Mouse (Mus musculus) hindbrain, embryonic 13.5 days (tissue): ENCODE results near the gene Ccdc73. TPM values are rescaled to one million over a fixed set of nuclear protein-coding genes. Genes with fewer than 3 reads are reported as not detected.

Experiments used
- ATAC-seq: fragments of 200-750 bp; cut with Nextera tagmentation; 2 replicates; pipeline ENCODE4 v1.8.0; 2017; ENCODE audit warnings: moderate TSS enrichment; ENCODE audit not compliant: low FRiP score
- H3K27ac ChIP-seq: fragments of 300-500 bp; sonication (generic); 2 replicates; pipeline ENCODE4 v1.5.1; 2015; ENCODE audit warnings: inconsistent platforms, mild to moderate bottlenecking, moderate library complexity
- H3K27me3 ChIP-seq: fragments of 300-500 bp; sonication (generic); 2 replicates; pipeline ENCODE4 v1.6.1; 2015; ENCODE audit warnings: mild to moderate bottlenecking, inconsistent platforms
- H3K36me3 ChIP-seq: fragments of 300-500 bp; sonication (generic); 2 replicates; pipeline ENCODE4 v1.6.1; 2015; ENCODE audit warnings: mild to moderate bottlenecking, inconsistent platforms
- H3K4me1 ChIP-seq: fragments of 300-500 bp; sonication (generic); replicated peaks from 2 replicates; pipeline ENCODE4 v1.6.1; 2015; ENCODE audit warnings: inconsistent platforms
- H3K4me2 ChIP-seq: fragments of 300-500 bp; sonication (generic); 2 replicates; pipeline ENCODE4 v1.6.1; 2015; ENCODE audit warnings: inconsistent platforms, mild to moderate bottlenecking, moderate library complexity
- H3K4me3 ChIP-seq: fragments of 300-500 bp; sonication (generic); 2 replicates; pipeline ENCODE4 v1.5.1; 2015; ENCODE audit warnings: mild to moderate bottlenecking, inconsistent platforms
- H3K9ac ChIP-seq: fragments of 300-500 bp; sonication (generic); 2 replicates; pipeline ENCODE4 v1.6.1; 2015; ENCODE audit warnings: mild to moderate bottlenecking, inconsistent platforms
- H3K9me3 ChIP-seq: fragments of 300-500 bp; sonication (generic); 2 replicates; pipeline ENCODE4 v1.6.1; 2016; ENCODE audit warnings: inconsistent platforms
- WGBS: fragments of 180-500 bp; shearing (Covaris S2); methylation state at CpG from one replicate; pipeline ENCODE4 v1.1.7; 2015; 5-methylcytosine and 5-hydroxymethylcytosine counted together
- polyA plus RNA-seq: library from polyadenylated mRNA; unstranded; fragments of >200 nt; fragmentation: Nextera tagmentation; extraction: Ambion mirVana; gene quantifications from 2 replicates; pipeline ENCODE4 v1.2.1, GENCODE M21; 2015

Ccdc73 gene
- polyA plus RNA-seq, 1 experiment from 2014 or later = 7.1 TPM

- no peaks in the 10 kb centered on the region for H3K36me3 ChIP-seq
- no peak for ATAC-seq
- 86% methylated on average over 7 of the region's 7 CpGs for whole genome bisulfite sequencing
- H3K9ac ChIP-seq = no peak overlapping the region
- H3K4me1 ChIP-seq = no peaks in the 10 kb centered on the region
- H3K4me2 ChIP-seq = no peak overlapping the region
- H3K9me3 ChIP-seq = no peaks in the 10 kb centered on the region
- no peak overlapping the region for H3K4me3 ChIP-seq
- H3K27ac ChIP-seq = no peak overlapping the region
- H3K27me3 ChIP-seq = no peaks in the 10 kb centered on the region
Observed at GRCm38 (mm10) chr2:105037956-105038569, 170.5 kb downstream of the Ccdc73 start.

GRCm38 (mm10) chr2:105038879-105039278 is 171.3 kb downstream of the Ccdc73 start:
- Histone ChIP-seq H3K4me3 (no peak overlapping the region), H3K27ac (no peak overlapping the region), H3K9me3 (no peaks in the 10 kb centered on the region), H3K4me1 (no peaks in the 10 kb centered on the region), H3K27me3 (no peaks in the 10 kb centered on the region), H3K36me3 (no peaks in the 10 kb centered on the region), H3K4me2 (no peak overlapping the region), H3K9ac (no peak overlapping the region)
- 94% methylated on average over 5 of the region's 5 CpGs for WGBS
- ATAC-seq = no peak

DNA sequence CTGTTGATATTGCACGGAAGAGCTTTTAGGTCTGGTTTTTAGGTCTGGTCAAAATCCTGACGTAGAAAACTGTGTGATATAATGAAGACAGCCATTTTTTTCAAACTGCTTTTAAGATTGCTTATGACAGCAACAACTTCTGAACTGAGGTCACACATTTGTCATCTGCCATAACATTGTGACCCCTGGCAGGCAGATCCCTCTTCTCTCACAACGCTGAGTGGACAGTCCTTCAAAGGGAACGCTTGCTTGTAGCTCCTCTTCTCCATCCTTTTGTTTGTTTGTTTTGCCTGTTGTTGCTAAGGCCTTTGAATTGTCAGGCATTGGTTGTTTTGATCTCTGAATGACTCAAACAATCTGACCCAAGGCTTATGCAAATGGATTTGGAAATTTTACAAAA is 173.3 kb downstream of the Ccdc73 start:
- Histone ChIP-seq H3K36me3 (no peaks in the 10 kb centered on the region), H3K27me3 (no peaks in the 10 kb centered on the region), H3K27ac (no peak overlapping the region), H3K4me1 (no peaks in the 10 kb centered on the region), H3K9ac (no peak overlapping the region), H3K4me3 (no peak overlapping the region), H3K4me2 (no peak overlapping the region), H3K9me3 (no peaks in the 10 kb centered on the region)
- no peak for ATAC-seq
- 81% methylated on average over 4 of the region's 4 CpGs for WGBS

DNA sequence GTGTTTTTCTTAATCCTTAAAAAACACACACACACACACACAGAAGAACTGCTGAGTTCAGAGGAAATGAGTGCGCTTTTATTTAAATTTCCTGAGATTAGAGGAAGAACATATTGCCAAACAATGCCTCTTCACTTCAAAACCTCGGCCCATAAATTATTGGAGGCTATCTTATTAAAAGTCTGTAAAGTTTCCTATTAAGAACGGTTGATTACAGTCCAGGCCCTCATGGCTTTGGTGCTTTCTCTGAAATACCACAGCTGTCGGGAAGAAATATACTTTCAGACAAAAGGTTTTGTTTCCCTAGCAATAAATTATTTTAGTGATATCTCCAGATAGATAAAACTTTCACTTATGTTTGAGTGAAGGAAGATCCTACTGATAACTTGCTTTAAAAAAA is 175.5 kb downstream of the Ccdc73 start:
- Histone ChIP-seq H3K36me3 (no peaks in the 10 kb centered on the region), H3K27me3 (no peaks in the 10 kb centered on the region), H3K9ac (no peak overlapping the region), H3K9me3 (no peaks in the 10 kb centered on the region), H3K27ac (no peak overlapping the region), H3K4me3 (no peak overlapping the region), H3K4me2 (no peak overlapping the region), H3K4me1 (no peaks in the 10 kb centered on the region)
- ATAC-seq = no peak
- 73% methylated on average over 4 of the region's 4 CpGs for WGBS

- Histone ChIP-seq H3K27me3 (no peaks in the 10 kb centered on the region), H3K4me1 (no peaks in the 10 kb centered on the region), H3K4me3 (no peak overlapping the region), H3K36me3 (no peaks in the 10 kb centered on the region), H3K4me2 (no peak overlapping the region), H3K27ac (no peak overlapping the region), H3K9me3 (no peaks in the 10 kb centered on the region), H3K9ac (no peak overlapping the region)
- no peak for ATAC-seq
- WGBS = 52% methylated on average over 1 of the region's 1 CpGs
Observed at GRCm38 (mm10) chr2:105048301-105048700, 180.7 kb downstream of the Ccdc73 start.

- Histone ChIP-seq H3K9ac (no peak overlapping the region), H3K4me2 (no peak overlapping the region), H3K27ac (no peak overlapping the region), H3K27me3 (no peaks in the 10 kb centered on the region), H3K36me3 (no peaks in the 10 kb centered on the region), H3K4me1 (no peaks in the 10 kb centered on the region), H3K9me3 (no peaks in the 10 kb centered on the region), H3K4me3 (no peak overlapping the region)
- ATAC-seq = no peak
- WGBS = 83% methylated on average over 1 of the region's 1 CpGs
Observed at GRCm38 (mm10) chr2:105055529-105055928, 187.9 kb downstream of the Ccdc73 start.

- Histone ChIP-seq H3K9me3 (no peaks in the 10 kb centered on the region), H3K27ac (no peak overlapping the region), H3K9ac (no peak overlapping the region), H3K4me2 (no peak overlapping the region), H3K27me3 (no peaks in the 10 kb centered on the region), H3K36me3 (no peaks in the 10 kb centered on the region), H3K4me3 (no peak overlapping the region), H3K4me1 (no peaks in the 10 kb centered on the region)
- ATAC-seq = no peak
- WGBS = 84% methylated on average over 7 of the region's 7 CpGs
Observed at GRCm38 (mm10) chr2:105058577-105059116, 191.0 kb downstream of the Ccdc73 start.

- no peaks in the 10 kb centered on the region for H3K9me3 ChIP-seq
- no peaks in the 10 kb centered on the region for H3K4me1 ChIP-seq
- no peaks in the 10 kb centered on the region for H3K27me3 ChIP-seq
- no peak overlapping the region for H3K4me3 ChIP-seq
- no peak for ATAC-seq
- 58% methylated on average over 7 of the region's 7 CpGs for WGBS
- no peak overlapping the region for H3K27ac ChIP-seq
- no peak overlapping the region for H3K9ac ChIP-seq
- H3K36me3 ChIP-seq = no peaks in the 10 kb centered on the region
- no peak overlapping the region for H3K4me2 ChIP-seq
Observed at GRCm38 (mm10) chr2:105062741-105063372, 195.3 kb downstream of the Ccdc73 start.

Other genes with a start within 250 kb of the Ccdc73 start
- gene Tcp11l1, start 155.6 kb upstream of the Ccdc73 start, polyA plus RNA-seq = 70.5 and 75.1 TPM in 2 replicates
- gene Pin1rt1, start 151.4 kb upstream of the Ccdc73 start, polyA plus RNA-seq = not detected in 2 replicates
- gene Depdc7, start 124.9 kb upstream of the Ccdc73 start, polyA plus RNA-seq = 0.91 and 1.5 TPM in 2 replicates
- gene Qser1, start 51.0 kb upstream of the Ccdc73 start, polyA plus RNA-seq = 7.5 and 7.6 TPM in 2 replicates
- gene Prrg4, start 17.9 kb upstream of the Ccdc73 start, polyA plus RNA-seq = 0.32 and 0.36 TPM in 2 replicates
- 197 and 200 TPM in 2 replicates for gene Eif3m, start 149.3 kb downstream of the Ccdc73 start, polyA plus RNA-seq
- not detected in 2 replicates for gene Gm11060, start 224.2 kb downstream of the Ccdc73 start, polyA plus RNA-seq